Mouse (Mus musculus) heart, postnatal 0 days (tissue): ENCODE results near the gene Gm42688. TPM values are rescaled to one million over a fixed set of nuclear protein-coding genes. Genes with fewer than 3 reads are reported as not detected.

Source experiments
- ATAC-seq: fragments of 200-750 bp; cut with Nextera tagmentation; 2 replicates; pipeline ENCODE4 v1.8.0; 2017; ENCODE audit warnings: low read depth, moderate number of reproducible peaks, moderate library complexity; ENCODE audit not compliant: insufficient read depth
- DNase-seq: peaks from one replicate; pipeline ENCODE4 v3.0.0-alpha.2; 2016; ENCODE audit warnings: low spot score
- H3K27ac ChIP-seq: fragments of 300-500 bp; sonication (generic); 2 replicates; pipeline ENCODE4 v1.5.1; 2014; ENCODE audit warnings: low read depth, mild to moderate bottlenecking
- H3K27me3 ChIP-seq: fragments of 300-500 bp; sonication (generic); 2 replicates; pipeline ENCODE4 v1.6.1; 2014; ENCODE audit warnings: low read length, mixed read lengths; ENCODE audit not compliant: control insufficient read depth, insufficient read depth
- H3K36me3 ChIP-seq: fragments of 300-500 bp; sonication (generic); replicated peaks from 2 replicates; pipeline ENCODE4 v1.6.1; 2014; ENCODE audit warnings: low read length, mixed read lengths; ENCODE audit not compliant: control insufficient read depth, insufficient read depth
- H3K4me1 ChIP-seq: fragments of 300-500 bp; sonication (generic); 2 replicates; pipeline ENCODE4 v1.6.1; 2014; ENCODE audit warnings: antibody characterized with exemption; ENCODE audit not compliant: control insufficient read depth, insufficient read depth
- H3K4me2 ChIP-seq: fragments of 300-500 bp; sonication (generic); 2 replicates; pipeline ENCODE4 v1.6.1; 2014; ENCODE audit warnings: low read depth, mild to moderate bottlenecking, low read length, moderate library complexity
- H3K4me3 ChIP-seq: fragments of 300-500 bp; sonication (generic); 2 replicates; pipeline ENCODE4 v1.5.1; 2014; ENCODE audit warnings: low read depth, low read length
- H3K9ac ChIP-seq: fragments of 300-500 bp; sonication (generic); replicated peaks from 2 replicates; pipeline ENCODE4 v1.6.1; 2014; ENCODE audit warnings: low read depth, low read length, mixed read lengths
- H3K9me3 ChIP-seq: fragments of 300-500 bp; sonication (generic); replicated peaks from 2 replicates; pipeline ENCODE4 v1.6.1; 2016; ENCODE audit warnings: low read length; ENCODE audit not compliant: control insufficient read depth
- CTCF ChIP-seq: IDR thresholded peaks from 2 replicates; pipeline ENCODE4 v1.5.1; 2016; ENCODE audit warnings: antibody characterized with exemption, control low read depth, low read depth
- EP300 ChIP-seq: IDR thresholded peaks from 2 replicates; pipeline ENCODE4 v1.6.1; 2016; ENCODE audit warnings: antibody characterized with exemption, low read depth
- WGBS: fragments of 180-500 bp; shearing (Covaris S2); extraction: QIAGEN DNeasy Blood & Tissue Kit; methylation state at CpG from one replicate; pipeline ENCODE4 v1.1.7; 2014; 5-methylcytosine and 5-hydroxymethylcytosine counted together
- polyA plus RNA-seq: library from polyadenylated mRNA; unstranded; fragments of >200 nt; fragmentation: Nextera tagmentation; extraction: Ambion mirVana; gene quantifications from 2 replicates; pipeline ENCODE4 v1.2.1, GENCODE M21; 2015
- total RNA-seq: library from RNA; depleted of rRNA; stranded (reverse); fragments of >200 nt; gene quantifications from 2 replicates; pipeline ENCODE4 v1.2.3, GENCODE M21; 2014; ENCODE audit warnings: low replicate concordance

Gene Gm42688
- total and polyA plus RNA-seq, 2 experiments from 2014 or later = 1.4 to 3.4 TPM

- peaks cover 18% of the 10 kb centered on the region; the same call in 1 of the 2 replicates for H3K4me1 ChIP-seq
- no peak for ATAC-seq
- peak overlapping the region; percentile 52 for H3K27ac ChIP-seq
Observed at GRCm38 (mm10) chr6:83145805-83146204, 44.4 kb downstream of the Gm42688 start.

GRCm38 (mm10) chr6:83147280-83147679, 45.9 kb downstream of the Gm42688 start:
- Histone ChIP-seq H3K27ac (no peak overlapping the region), H3K9ac (no peak overlapping the region), H3K4me2 (no peak overlapping the region), H3K36me3 (peaks cover 32% of the 10 kb centered on the region), H3K4me1 (peaks cover 6% of the 10 kb centered on the region; the same call in 1 of the 2 replicates), H3K4me3 (no peak overlapping the region), H3K9me3 (no peaks in the 10 kb centered on the region), H3K27me3 (no peaks in the 10 kb centered on the region)
- no peak for ATAC-seq
- DNase-seq = no peak
- 58% methylated on average over 7 of the region's 7 CpGs for WGBS
- TF ChIP-seq CTCF = no peak

More at GRCm38 (mm10) chr6:83145805-83146204, 44.4 kb downstream of the Gm42688 start:
- DNase-seq = no peak
- H3K9ac ChIP-seq = no peak overlapping the region; the same call in 1 of the 2 replicates
- H3K27me3 ChIP-seq = no peaks in the 10 kb centered on the region
- TF ChIP-seq EP300 (no peak), CTCF (no peak)
- peak overlapping the region; percentile 16; the same call in 1 of the 2 replicates for H3K4me2 ChIP-seq
- peaks cover 26% of the 10 kb centered on the region for H3K36me3 ChIP-seq
- H3K4me3 ChIP-seq = no peak overlapping the region
- H3K9me3 ChIP-seq = no peaks in the 10 kb centered on the region
- WGBS = 61% methylated on average over 9 of the region's 9 CpGs

- TF ChIP-seq CTCF (no peak), EP300 (no peak)
- no peaks in the 10 kb centered on the region for H3K9me3 ChIP-seq
- 41% methylated on average over 8 of the region's 8 CpGs for WGBS
- H3K4me3 ChIP-seq = no peak overlapping the region
- H3K4me2 ChIP-seq = no peak overlapping the region
- no peak for DNase-seq
- H3K27ac ChIP-seq = no peak overlapping the region
- H3K9ac ChIP-seq = no peak overlapping the region
- no peak for ATAC-seq
- 0 out of 2 replicates have a peak, but pooled peaks cover 4% of the 10 kb centered on the region for H3K4me1 ChIP-seq
- H3K36me3 ChIP-seq = peaks cover 36% of the 10 kb centered on the region
- H3K27me3 ChIP-seq = no peaks in the 10 kb centered on the region
Observed at GRCm38 (mm10) chr6:83151721-83152120, 50.3 kb downstream of the Gm42688 start.

GRCm38 (mm10) chr6:83153038-83153437, 51.6 kb downstream of the Gm42688 start:
- no peaks in the 10 kb centered on the region for H3K27me3 ChIP-seq
- no peak overlapping the region for H3K9ac ChIP-seq
- no peak overlapping the region for H3K4me3 ChIP-seq
- H3K4me1 ChIP-seq = 0 out of 2 replicates have a peak, but pooled peaks cover 4% of the 10 kb centered on the region
- DNase-seq (no peak), ATAC-seq (no peak)
- H3K36me3 ChIP-seq = peaks cover 28% of the 10 kb centered on the region; the same call in 1 of the 2 replicates
- H3K9me3 ChIP-seq = no peaks in the 10 kb centered on the region
- no peak for TF ChIP-seq EP300
- no peak for TF ChIP-seq CTCF
- WGBS = 82% methylated on average over 12 of the region's 12 CpGs
- H3K27ac ChIP-seq = no peak overlapping the region
- no peak overlapping the region for H3K4me2 ChIP-seq

GRCm38 (mm10) chr6:83153485-83153884, 52.1 kb downstream of the Gm42688 start:
- TF ChIP-seq EP300 (no peak), CTCF (no peak)
- no peak overlapping the region for H3K27ac ChIP-seq
- no peak overlapping the region for H3K4me3 ChIP-seq
- H3K27me3 ChIP-seq = no peaks in the 10 kb centered on the region
- ATAC-seq (no peak), DNase-seq (no peak)
- H3K4me1 ChIP-seq = 0 out of 2 replicates have a peak, but pooled peaks cover 4% of the 10 kb centered on the region
- peaks cover 26% of the 10 kb centered on the region; the same call in 1 of the 2 replicates for H3K36me3 ChIP-seq
- 62% methylated on average over 5 of the region's 5 CpGs for WGBS
- no peak overlapping the region for H3K4me2 ChIP-seq
- H3K9ac ChIP-seq = no peak overlapping the region
- no peaks in the 10 kb centered on the region for H3K9me3 ChIP-seq
